Mouse (Mus musculus) erythroblast, adult 5-6 weeks (primary cell): ENCODE measurements around the gene Fam160b1. TPM values are rescaled to one million over a fixed set of nuclear protein-coding genes. Genes with fewer than 3 reads are reported as not detected.

ENCODE experiments used
- ATAC-seq: replicated peaks from 2 replicates; pipeline ENCODE4 v1.8.0; 2016; ENCODE audit warnings: moderate number of reproducible peaks, mild to moderate bottlenecking, moderate TSS enrichment, inconsistent platforms; ENCODE audit not compliant: poor library complexity, low FRiP score, severe bottlenecking
- total RNA-seq, 2 experiments: library from RNA; stranded (forward) in 1 of 2; stranded (reverse) in 1 of 2; fragments of 150-400 nt in 1 of 2; fragments of 200-764, 138-1000 nt in 1 of 2; gene quantifications; 2 replicates each; pipeline versions ENCODE4 v1.2.3 to v1.2.4; 2015 to 2017; ENCODE audit warnings: low replicate concordance in 2 of 2

Fam160b1 gene
- total RNA-seq (2015; ENCODE audit: low replicate concordance) (6.1 and 11.5 TPM in 2 replicates), total RNA-seq (2017; ENCODE audit: low replicate concordance) (5.7 and 8.6 TPM in 2 replicates)

GRCm38 (mm10) chr19:57360341-57361130 is at the start of gene Fam160b1:
Gene Fam160b1, plus strand, starts transcription at chr19:57360680.
- ATAC-seq = peak; percentile 82

- no peak for ATAC-seq
Observed at GRCm38 (mm10) chr19:57313226-57313625, 47.3 kb upstream of the Fam160b1 start.

- ATAC-seq = no peak
Observed at GRCm38 (mm10) chr19:57313891-57314345, 46.6 kb upstream of the Fam160b1 start.

GRCm38 (mm10) chr19:57314346-57315012 is 46.0 kb upstream of the Fam160b1 start, which contains the start of gene Ablim1:
Gene Ablim1, minus strand, starts transcription at chr19:57314919.
- ATAC-seq = no peak

- no peak for ATAC-seq
Observed at GRCm38 (mm10) chr19:57315013-57315565, 45.4 kb upstream of the Fam160b1 start.

- ATAC-seq = no peak
Observed at GRCm38 (mm10) chr19:57316597-57316996, 43.9 kb upstream of the Fam160b1 start.

GRCm38 (mm10) chr19:57320656-57321382 is 39.7 kb upstream of the Fam160b1 start:
- no peak for ATAC-seq

GRCm38 (mm10) chr19:57321839-57322238 is 38.6 kb upstream of the Fam160b1 start:
- no peak for ATAC-seq

GRCm38 (mm10) chr19:57322491-57322890 is 38.0 kb upstream of the Fam160b1 start:
- ATAC-seq = no peak

GRCm38 (mm10) chr19:57323087-57323486 is 37.4 kb upstream of the Fam160b1 start:
- ATAC-seq = no peak

GRCm38 (mm10) chr19:57325748-57326300 is 34.7 kb upstream of the Fam160b1 start:
- no peak for ATAC-seq

GRCm38 (mm10) chr19:57327679-57328078 is 32.8 kb upstream of the Fam160b1 start:
- ATAC-seq = no peak

- no peak for ATAC-seq
Observed at GRCm38 (mm10) chr19:57328269-57328668, 32.2 kb upstream of the Fam160b1 start.

GRCm38 (mm10) chr19:57328792-57329191 is 31.7 kb upstream of the Fam160b1 start:
- peak; percentile 74 for ATAC-seq

GRCm38 (mm10) chr19:57330309-57330708 is 30.2 kb upstream of the Fam160b1 start:
- ATAC-seq = no peak

- no peak for ATAC-seq
Observed at GRCm38 (mm10) chr19:57331237-57331636, 29.2 kb upstream of the Fam160b1 start.

- ATAC-seq = no peak
Observed at GRCm38 (mm10) chr19:57333356-57333755, 27.1 kb upstream of the Fam160b1 start.

GRCm38 (mm10) chr19:57335135-57335534 is 25.3 kb upstream of the Fam160b1 start:
- ATAC-seq = no peak

- ATAC-seq = peak; percentile 92
Observed at GRCm38 (mm10) chr19:57339281-57339864, 21.1 kb upstream of the Fam160b1 start.
